Mouse (Mus musculus): ENCODE results near the gene Pacsin1. TPM values are rescaled to one million over a fixed set of nuclear protein-coding genes. Genes with fewer than 3 reads are reported as not detected.

Pacsin1 gene
- polyA plus RNA-seq, 2 experiments, result 2.4 to 4.5 TPM

GRCm38 (mm10) chr17:27751314-27752202, 96.2 kb downstream of the Pacsin1 start:
- no peak overlapping the region for H3K4me3 ChIP-seq (replicated peaks; ENCODE audit: low read length)
- 83% methylated on average over 8 of the region's 8 CpGs for WGBS
- H3K4me2 ChIP-seq (replicated peaks; ENCODE audit: low read depth, low read length, severe bottlenecking), result no peak overlapping the region
- no peaks in the 10 kb centered on the region for H3K9me3 ChIP-seq (ENCODE audit: control insufficient read depth, low read length)
- H3K27me3 ChIP-seq (ENCODE audit: control insufficient read depth, insufficient read depth, low read length), result no peaks in the 10 kb centered on the region
- H3K27ac ChIP-seq (replicated peaks; ENCODE audit: low read depth, low read length), result no peak overlapping the region
- H3K36me3 ChIP-seq (ENCODE audit: control insufficient read depth, insufficient read depth, low read length), result peaks cover 27% of the 10 kb centered on the region; the same call in 1 of the 2 replicates
- no peak for DNase-seq (ENCODE audit: low spot score)
- H3K9ac ChIP-seq (ENCODE audit: low read depth, low read length, severe bottlenecking), result no peak overlapping the region
- no peak for ATAC-seq (ENCODE audit: low FRiP score, low read depth)
- H3K4me1 ChIP-seq (ENCODE audit: control insufficient read depth, insufficient read depth, low read length), result no peaks in the 10 kb centered on the region
- no peak for TF ChIP-seq POLR2A (IDR thresholded peaks at IDR 0.05; ENCODE audit: borderline replicate concordance, extremely low read depth, insufficient read depth, insufficient read length)

GRCm38 (mm10) chr17:27760169-27760568, 104.9 kb downstream of the Pacsin1 start:
- no peak for ATAC-seq (ENCODE audit: low FRiP score, low read depth)
- TF ChIP-seq POLR2A (IDR thresholded peaks at IDR 0.05; ENCODE audit: borderline replicate concordance, extremely low read depth, insufficient read depth, insufficient read length), result no peak
- H3K9me3 ChIP-seq (ENCODE audit: control insufficient read depth, low read length), result no peaks in the 10 kb centered on the region; the same call in 1 of the 2 replicates
- no peak overlapping the region for H3K27ac ChIP-seq (replicated peaks; ENCODE audit: low read depth, low read length)
- no peaks in the 10 kb centered on the region for H3K27me3 ChIP-seq (ENCODE audit: control insufficient read depth, insufficient read depth, low read length)
- DNase-seq (ENCODE audit: low spot score), result no peak
- no peak overlapping the region for H3K4me2 ChIP-seq (replicated peaks; ENCODE audit: low read depth, low read length, severe bottlenecking)
- H3K9ac ChIP-seq (ENCODE audit: low read depth, low read length, severe bottlenecking), result no peak overlapping the region
- H3K36me3 ChIP-seq (ENCODE audit: control insufficient read depth, insufficient read depth, low read length), result peaks cover 26% of the 10 kb centered on the region
- no peak overlapping the region for H3K4me3 ChIP-seq (replicated peaks; ENCODE audit: low read length)
- 81% methylated on average over 6 of the region's 6 CpGs for WGBS
- no peaks in the 10 kb centered on the region for H3K4me1 ChIP-seq (ENCODE audit: control insufficient read depth, insufficient read depth, low read length)

Other genes starting within 250 kb of the Pacsin1 start
- 1.6 and 2.2 TPM in 2 replicates for gene Grm4, start 134.1 kb upstream of the Pacsin1 start, polyA plus RNA-seq (2012; rRNA removed)
- 0.75 and 1.0 TPM in 2 replicates for gene Grm4, start 134.1 kb upstream of the Pacsin1 start, polyA plus RNA-seq (2014; fragmentation: Nextera tagmentation; extraction: Ambion mirVana)
- 196 and 250 TPM in 2 replicates for gene Hmga1, start 99.0 kb upstream of the Pacsin1 start, polyA plus RNA-seq (2012; rRNA removed)
- 227 and 235 TPM in 2 replicates for gene Hmga1, start 99.0 kb upstream of the Pacsin1 start, polyA plus RNA-seq (2014; fragmentation: Nextera tagmentation; extraction: Ambion mirVana)
- 24.1 and 28.0 TPM in 2 replicates for gene AI413582, start 89.8 kb upstream of the Pacsin1 start, polyA plus RNA-seq (2012; rRNA removed)
- gene AI413582, start 89.8 kb upstream of the Pacsin1 start, polyA plus RNA-seq (2014; fragmentation: Nextera tagmentation; extraction: Ambion mirVana), result 31.4 and 31.9 TPM in 2 replicates
- 116 and 121 TPM in 2 replicates for gene Nudt3, start 32.0 kb upstream of the Pacsin1 start, polyA plus RNA-seq (2012; rRNA removed)
- 35.7 and 36.8 TPM in 2 replicates for gene Nudt3, start 32.0 kb upstream of the Pacsin1 start, polyA plus RNA-seq (2014; fragmentation: Nextera tagmentation; extraction: Ambion mirVana)
- 0.11 TPM in 1 of 2 replicates, not detected in the other for gene RPS10-NUDT3, start 20.3 kb upstream of the Pacsin1 start, polyA plus RNA-seq (2012; rRNA removed)
- gene RPS10-NUDT3, start 20.3 kb upstream of the Pacsin1 start, polyA plus RNA-seq (2014; fragmentation: Nextera tagmentation; extraction: Ambion mirVana), result not detected in 2 replicates
- 1,839 and 1,928 TPM in 2 replicates for gene Rps10, start 18.8 kb upstream of the Pacsin1 start, polyA plus RNA-seq (2012; rRNA removed)
- 1,149 and 1,160 TPM in 2 replicates for gene Rps10, start 18.8 kb upstream of the Pacsin1 start, polyA plus RNA-seq (2014; fragmentation: Nextera tagmentation; extraction: Ambion mirVana)
- gene Spdef, start 73.4 kb downstream of the Pacsin1 start, polyA plus RNA-seq (2012; rRNA removed), result 0.52 and 0.67 TPM in 2 replicates
- gene Spdef, start 73.4 kb downstream of the Pacsin1 start, polyA plus RNA-seq (2014; fragmentation: Nextera tagmentation; extraction: Ambion mirVana), result 0.39 TPM in 1 of 2 replicates, not detected in the other
- 60.1 and 65.2 TPM in 2 replicates for gene D17Wsu92e, start 165.1 kb downstream of the Pacsin1 start, polyA plus RNA-seq (2012; rRNA removed)
- gene D17Wsu92e, start 165.1 kb downstream of the Pacsin1 start, polyA plus RNA-seq (2014; fragmentation: Nextera tagmentation; extraction: Ambion mirVana), result 20.3 and 21.3 TPM in 2 replicates
- gene Snrpc, start 182.6 kb downstream of the Pacsin1 start, polyA plus RNA-seq (2012; rRNA removed), result 228 and 238 TPM in 2 replicates
- 286 and 308 TPM in 2 replicates for gene Snrpc, start 182.6 kb downstream of the Pacsin1 start, polyA plus RNA-seq (2014; fragmentation: Nextera tagmentation; extraction: Ambion mirVana)
- gene Uhrf1bp1, start 200.9 kb downstream of the Pacsin1 start, polyA plus RNA-seq (2012; rRNA removed), result 13.5 and 15.6 TPM in 2 replicates
- 8.0 TPM in 2 replicates for gene Uhrf1bp1, start 200.9 kb downstream of the Pacsin1 start, polyA plus RNA-seq (2014; fragmentation: Nextera tagmentation; extraction: Ambion mirVana)